Mouse (Mus musculus) frontal cortex, adult 2 months (tissue): ENCODE data around the gene Fam227a. TPM values are rescaled to one million over a fixed set of nuclear protein-coding genes. Genes with fewer than 3 reads are reported as not detected.

Source experiments
- DNase-seq, 2 experiments: peaks; one replicate each; pipeline ENCODE4 v3.0.0; 2022; ENCODE audit warnings: low spot score in 1 of 2; ENCODE audit errors: extremely low spot score in 1 of 2
- polyA plus RNA-seq: library from polyadenylated mRNA; depleted of rRNA; stranded (reverse); fragments of >200 nt; gene quantifications from 2 replicates; pipeline ENCODE4 v1.2.3, GENCODE M21; 2012

Gene Fam227a
- polyA plus RNA-seq, 1 experiment, result 19.0 TPM

DNA sequence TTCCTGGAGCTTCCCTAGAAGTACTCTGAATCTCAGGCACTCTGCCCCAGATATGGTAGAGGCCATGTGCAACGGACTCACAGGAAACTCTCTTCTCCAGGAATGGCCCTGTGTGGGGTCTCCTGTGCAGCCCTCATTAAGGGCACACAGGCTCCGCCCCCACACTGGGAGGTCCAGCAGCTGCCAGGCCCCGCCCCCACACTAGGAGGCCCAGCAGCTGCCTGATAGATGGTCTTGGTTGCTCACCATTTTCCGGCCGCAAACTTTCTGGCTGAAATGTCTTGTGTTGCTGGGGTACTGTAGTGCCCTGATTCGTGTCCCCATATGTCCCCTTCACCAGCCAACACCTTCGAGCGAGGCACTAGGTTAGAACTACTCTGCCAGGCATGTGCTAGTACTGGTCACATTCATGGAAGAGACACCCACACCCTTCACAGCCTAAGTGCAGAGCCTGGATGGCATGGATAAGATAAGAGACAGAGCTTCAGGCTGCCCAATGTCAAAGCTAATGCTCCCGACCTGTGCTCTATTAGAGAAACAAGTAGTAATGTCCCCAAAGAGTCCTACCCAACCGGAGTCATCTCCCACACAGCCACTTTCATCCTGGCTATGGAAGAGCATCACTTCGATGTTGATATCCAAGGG is 38.9 kb downstream of the Fam227a start:
- DNase-seq, result no peak

DNA sequence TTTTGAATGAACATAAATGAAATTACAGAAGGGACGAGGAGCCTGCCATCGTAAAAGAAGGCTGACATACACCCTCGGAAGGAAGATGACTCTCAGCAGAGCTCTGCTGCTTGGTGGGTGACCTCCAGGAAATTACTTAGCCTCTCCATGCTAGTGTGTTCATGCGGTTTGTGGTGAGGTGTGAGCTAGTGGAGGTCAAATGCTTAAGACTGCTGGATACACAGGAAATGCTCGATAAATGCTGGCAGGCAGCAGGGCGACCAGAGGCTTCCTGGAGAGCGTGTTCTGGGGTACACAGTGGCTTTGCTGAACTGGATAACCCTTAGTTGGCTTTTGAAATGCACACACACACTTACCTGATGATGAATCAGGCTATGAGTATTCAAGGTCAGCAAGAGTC is 40.3 kb downstream of the Fam227a start:
- DNase-seq, result no peak

DNA sequence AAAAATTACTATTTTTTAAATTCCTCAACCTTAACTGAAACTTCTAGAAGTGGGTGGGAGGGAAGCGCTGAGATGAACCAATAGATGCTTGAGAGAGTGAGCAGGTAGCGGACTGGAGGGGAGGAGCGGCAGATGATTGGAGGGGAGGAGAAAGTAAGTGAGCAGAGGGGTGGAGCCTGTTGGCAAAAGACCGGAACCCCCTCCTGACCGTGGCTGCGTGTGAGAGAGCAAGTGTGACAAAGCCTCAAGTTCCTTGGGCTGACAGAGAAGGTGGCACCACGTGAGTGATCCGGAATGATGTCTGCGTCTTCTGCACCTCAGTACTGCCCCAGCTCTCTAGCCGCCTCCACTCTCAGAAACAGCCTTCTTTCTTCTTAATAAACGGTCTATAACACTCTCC is 41.6 kb downstream of the Fam227a start:
- DNase-seq, result no peak

DNA sequence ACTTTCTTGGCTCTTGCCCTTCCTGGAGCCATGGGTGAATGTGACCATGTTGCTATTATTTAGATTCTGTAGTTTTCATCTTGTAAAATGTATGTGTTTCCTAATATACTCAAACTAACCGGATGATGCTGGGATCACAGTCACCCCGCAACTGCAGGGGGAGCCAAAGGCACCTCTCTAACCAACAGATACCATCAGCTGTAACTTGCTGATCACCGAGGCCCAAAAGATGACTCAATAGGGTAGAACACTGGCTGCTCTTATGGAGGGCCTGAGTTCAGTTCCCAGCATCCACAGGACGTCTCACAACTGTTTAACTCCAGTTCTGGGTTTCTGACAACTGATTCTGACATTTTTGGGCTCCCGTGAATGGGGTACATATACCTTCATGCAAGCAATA is 42.0 kb downstream of the Fam227a start:
- peak in 1 of 2 experiments; percentile 9 for DNase-seq

DNA sequence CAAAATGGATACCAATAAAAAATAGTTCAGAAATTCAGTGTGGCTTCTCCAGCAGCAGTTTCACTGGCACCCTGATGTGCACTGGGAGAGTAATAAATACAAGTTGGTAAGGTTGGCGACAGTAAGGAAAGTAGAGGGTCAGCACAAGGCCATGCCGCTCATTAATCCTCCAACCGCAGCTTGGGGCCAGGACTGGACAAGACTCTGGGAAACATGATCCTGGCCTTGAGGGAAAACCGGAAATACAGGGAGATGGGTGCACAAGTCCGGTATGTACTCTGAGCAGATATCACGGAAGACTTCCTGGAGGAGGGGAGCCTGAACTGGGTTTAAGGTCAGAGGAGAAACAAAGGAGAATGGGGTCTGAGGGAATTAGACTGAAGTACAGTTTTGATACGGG is 43.3 kb downstream of the Fam227a start:
- no peak for DNase-seq

DNA sequence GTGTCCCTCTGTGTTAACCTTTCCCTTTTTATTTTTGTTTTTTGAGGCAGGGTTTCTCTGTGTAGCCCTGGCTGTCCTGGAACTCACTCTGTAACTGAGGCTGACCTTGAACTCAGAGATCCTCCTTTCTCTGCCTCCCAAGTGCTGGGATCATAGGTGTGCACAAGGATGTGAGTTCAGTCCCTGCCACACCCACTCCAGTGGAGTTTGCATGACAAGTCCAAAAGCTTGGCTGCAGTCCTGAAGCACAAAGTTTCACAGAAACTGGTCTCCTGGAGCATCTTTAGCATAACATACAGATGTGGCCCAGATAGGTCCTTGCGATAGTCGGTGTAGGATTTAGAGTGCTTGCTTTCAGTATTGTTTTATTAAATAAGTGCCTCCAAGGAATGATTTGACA is 49.5 kb downstream of the Fam227a start:
- DNase-seq, result no peak

DNA sequence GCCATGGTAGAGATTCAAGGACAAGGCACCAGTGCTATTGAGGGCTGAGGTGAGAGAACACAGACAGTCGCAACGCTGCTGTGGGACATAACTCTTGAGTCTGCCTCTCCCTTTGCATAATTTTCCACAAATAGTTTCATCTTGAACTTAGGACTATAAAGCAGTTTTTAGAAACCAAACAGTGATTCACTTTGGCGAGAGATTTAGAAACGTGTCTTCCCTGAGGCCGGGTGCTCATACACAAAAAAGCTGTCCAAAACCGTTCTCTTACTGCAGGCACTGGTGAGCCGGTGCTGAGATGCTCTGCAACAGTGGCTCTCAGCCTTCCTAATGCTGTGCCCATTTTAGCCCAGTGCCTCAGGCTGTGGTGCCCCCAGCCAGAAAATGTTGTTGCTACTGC is 50.5 kb downstream of the Fam227a start:
- DNase-seq, result peak; percentile 39

DNA sequence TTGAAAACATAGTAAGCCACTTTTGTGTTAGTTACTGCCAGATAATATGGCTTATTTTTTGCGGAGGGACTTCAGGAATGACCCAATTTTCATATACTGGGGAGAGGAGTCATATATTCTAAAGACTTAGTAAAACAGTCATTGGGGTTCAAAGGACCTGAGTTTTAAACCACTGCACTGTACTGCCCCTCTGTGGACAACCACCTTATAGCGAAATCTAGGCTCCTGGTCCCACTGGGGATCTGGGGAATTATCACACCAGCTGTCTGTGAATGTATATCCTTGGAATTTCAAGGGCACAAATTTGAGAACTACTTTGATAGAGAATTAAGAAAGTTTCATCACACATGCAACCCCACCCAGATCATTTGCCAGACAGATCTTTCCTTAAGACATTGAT is 51.0 kb downstream of the Fam227a start:
- peak in 1 of 2 experiments; percentile 66 for DNase-seq

DNA sequence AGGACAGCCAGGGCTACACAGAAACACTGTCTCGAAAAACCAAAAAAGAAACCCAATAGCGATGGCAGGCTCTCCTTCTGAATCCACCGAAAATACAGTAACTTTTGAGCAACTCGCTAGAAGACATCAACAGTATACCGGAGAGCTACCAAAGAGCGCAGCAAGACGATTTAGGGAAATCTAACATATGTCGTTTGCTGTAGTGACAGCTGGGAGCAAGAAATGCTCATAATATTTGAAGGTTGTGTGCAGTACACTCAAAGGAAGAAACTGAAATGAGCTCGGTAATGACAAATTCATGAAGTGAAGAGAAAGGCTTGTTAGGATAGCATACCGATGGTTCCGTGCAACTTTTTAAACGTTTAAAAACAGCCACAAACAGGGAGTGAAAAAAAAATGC is 52.6 kb downstream of the Fam227a start:
- DNase-seq, result peak in 1 of 2 experiments; percentile 41

DNA sequence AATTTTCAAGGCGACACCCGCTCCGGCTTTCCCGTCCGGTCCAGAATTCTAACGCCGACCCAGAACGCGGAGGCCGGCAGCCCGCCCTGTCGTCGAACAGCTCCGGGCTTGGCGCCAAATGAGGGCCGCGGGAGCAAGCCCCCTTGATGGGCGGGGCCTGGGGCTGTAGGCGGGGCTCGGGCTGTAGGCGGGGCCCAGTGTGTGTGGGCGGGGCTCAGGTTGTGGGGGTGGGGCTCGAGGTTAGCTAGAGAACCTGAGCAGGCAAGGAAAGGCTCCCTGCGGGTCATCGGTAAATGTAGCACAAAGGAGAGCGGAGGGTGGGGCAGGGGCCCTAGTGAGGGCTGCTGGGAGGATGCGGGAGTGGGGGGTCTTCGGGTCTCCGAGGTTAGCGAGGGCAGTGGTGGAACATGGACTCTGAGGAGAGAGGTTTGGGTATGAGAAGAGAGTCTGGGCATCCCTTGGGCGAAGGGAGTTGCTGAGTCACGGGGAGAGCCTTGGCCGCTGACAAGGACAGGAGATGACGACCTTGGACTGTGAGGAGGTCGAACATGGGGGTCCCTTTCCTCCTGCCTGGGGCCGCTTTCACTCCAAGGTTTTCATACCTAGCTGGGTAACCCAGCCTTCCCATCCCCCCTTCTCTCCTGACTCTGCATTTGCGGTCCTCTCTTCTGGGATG is 53.6 kb downstream of the Fam227a start, which contains the start of gene Dmc1:
TSS of gene Dmc1 (minus strand) at position 120 of the 676 bp plus-strand sequence.
- no peak for DNase-seq

DNA sequence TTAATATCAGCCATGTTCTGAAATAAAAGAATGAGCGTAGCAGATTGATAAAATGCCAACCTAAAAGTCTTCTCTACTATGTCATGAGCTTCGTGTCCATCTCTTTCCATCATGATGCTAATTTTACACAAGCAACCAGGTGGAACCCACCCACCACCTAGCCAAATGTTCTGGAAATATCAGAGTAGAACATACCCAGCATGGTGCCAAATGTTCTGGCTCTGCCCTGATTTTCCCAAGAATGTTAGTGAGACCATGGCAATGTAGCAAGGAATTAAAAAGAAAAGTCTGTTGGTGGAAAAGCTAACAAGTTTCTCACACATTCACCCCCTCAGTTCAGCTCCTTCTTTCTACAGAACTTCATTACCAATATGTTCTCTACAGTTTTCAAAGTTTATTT is 58.6 kb downstream of the Fam227a start:
- DNase-seq, result peak; percentile 74 to 81

DNA sequence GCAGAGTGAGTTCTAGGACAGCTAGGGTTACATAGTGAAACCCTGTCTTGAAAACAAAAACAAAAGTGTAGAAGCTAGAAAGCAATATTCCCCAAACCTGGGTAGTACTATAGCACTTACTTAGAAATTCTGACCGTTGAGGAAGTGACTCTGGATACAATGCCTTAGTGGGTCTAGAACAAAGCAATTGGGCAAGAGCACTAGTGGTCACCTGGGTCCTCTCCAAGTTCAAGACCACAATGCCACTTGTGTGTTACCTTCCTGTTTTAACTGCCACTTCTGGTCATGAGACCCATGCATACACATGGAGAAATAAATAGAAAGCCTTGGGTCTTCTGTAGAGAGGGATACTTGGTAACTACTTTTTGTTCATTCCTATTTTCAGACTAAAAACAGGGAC is 60.0 kb downstream of the Fam227a start:
- no peak for DNase-seq

DNA sequence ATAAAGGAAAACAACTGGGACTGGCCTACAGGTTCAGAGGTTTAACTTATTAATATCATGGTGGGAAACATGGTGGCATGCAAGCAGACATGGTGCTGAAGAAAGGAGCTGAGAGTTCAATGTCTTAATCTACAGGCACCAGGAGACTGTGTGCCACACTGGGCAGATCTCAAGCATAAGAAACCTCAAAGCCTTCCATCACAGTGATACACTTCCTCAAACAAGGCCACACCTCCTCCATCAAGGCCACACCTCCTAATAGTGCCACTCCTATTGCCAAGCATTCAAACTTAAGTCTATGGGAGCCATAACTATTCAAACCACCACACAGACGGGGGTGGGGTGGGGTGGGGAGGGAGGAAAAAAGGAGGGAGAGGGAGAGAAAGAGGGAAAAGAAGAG is 77.2 kb downstream of the Fam227a start:
- no peak for DNase-seq

DNA sequence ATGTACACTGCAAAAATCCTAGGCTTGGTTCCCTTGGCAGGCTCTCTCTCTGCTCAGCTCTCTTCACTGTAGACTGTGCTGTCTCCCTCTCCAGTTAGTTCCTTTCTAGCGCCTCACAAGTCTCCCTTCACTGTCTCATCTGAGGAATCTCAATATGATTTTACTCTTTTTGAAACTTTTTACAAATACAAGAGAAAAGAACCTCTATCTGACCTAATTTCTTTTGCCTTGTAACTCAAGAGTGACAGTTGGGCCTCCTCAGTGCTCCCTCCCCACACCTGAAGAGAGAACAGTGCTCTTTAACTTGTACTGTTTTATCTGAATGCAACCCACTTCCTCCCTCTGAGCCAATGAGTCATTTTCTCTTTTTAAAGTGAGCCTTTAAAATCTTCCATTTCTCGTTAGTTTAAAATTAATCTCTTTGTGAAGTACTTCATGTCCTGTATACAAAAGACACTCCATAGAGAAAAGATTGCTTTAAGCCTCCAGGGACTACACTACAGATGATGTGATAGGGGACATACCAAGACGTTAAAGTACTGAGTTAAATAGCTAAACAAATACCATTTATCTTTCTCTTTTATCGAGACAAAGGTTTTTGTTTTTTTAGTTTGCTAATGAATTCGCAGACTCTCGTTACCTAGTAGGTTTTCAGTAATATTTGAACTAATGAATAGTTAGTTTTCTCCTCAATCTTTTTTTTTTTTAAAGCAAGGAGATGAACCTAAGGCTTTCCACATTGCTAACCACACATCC is 80.9 kb downstream of the Fam227a start:
- DNase-seq, result peak; percentile 33 to 66

DNA sequence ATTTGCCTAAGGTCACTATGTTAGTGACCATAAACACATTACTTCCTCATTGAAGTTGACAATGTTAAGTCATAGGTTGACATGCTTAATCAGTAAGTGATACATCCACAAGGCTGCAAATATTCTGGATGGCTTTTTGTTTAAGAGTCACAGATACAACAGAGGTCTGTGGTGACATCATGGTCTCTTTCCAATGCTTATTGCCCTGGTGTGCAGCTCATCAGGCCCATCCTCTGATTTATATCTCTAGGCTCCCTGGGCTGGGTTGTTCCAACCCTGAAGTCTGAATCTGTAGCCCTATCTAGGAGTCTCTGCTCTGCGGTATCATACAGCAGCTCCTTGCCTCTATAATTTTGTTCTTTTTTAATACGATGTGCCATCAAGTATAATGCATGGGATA is 81.8 kb downstream of the Fam227a start:
- DNase-seq, result no peak

DNA sequence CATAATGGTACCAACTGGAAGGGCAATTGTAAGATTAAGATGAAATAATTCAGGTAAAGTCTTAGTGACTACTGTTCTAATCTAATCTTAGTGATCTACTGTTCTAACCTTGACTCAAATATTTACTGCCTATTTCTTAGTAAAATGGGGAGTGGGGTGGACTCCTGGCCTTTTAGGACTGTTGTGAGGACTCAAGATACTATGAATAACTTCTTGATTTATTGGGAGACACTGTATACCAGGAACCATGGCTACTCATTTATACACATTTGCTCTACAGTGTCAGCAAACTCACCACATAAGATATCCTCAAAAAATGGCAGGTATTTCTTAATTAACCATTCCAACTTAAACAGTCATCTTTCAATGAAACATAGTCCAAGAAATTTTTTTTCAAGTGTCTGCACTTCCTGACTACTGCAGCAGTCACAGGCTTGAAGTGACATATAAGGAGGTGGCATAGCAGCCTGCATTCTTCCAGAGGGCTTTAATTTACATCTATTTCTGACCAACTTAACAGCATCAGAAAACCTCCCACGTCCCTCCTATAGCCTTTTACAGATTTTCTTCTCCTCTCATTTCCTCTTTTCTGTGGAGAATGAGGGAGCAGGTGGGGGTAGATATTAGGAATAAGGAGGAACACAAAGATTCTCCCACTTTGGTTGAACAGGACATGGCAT is 83.1 kb downstream of the Fam227a start:
- peak in 1 of 2 experiments; percentile 39 for DNase-seq

DNA sequence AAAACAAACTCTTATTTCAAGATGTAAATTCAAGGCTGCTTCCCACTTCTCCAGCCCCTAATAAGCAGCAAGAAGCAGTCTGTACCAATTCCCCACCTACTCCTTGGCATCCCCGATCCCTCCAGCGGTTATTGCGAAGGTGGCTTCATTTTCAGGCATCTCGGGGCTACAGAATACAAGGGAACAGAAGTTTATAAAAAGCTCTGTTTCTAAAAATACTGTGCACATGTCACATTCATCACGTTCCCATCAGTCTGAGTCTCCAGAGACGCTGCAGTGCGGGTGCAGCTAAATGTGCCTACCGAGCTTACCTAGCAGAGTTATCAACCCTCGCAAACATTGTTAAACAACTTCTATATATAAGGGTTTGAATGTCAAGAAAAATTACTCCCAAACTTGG is 96.3 kb downstream of the Fam227a start:
- peak; percentile 73 to 82 for DNase-seq

DNA sequence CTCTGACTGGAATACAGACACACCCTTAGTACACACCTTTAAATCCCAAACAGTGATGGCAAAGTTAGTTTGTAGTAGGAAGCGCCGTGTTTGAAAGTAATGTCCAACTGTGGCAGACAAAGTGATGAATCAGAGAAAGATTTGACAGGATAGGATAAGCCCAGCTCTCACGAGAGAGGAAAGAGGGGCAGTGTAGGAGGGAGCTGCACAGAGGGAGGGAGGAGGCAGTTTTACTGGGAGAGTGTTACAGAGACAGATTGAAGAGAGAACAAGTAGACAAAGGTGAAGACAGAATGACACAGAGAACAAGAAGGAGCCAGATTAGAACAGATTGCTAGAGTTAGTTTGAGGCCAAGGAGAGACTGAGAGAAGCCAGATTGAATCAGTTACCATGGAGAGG is 99.1 kb downstream of the Fam227a start:
- DNase-seq, result no peak
